Mouse (Mus musculus) embryo, embryonic 10.5 days (tissue): ENCODE measurements around the gene Cela3a.
"Not testable (repeated sequence)": the region's sequence is repeated elsewhere in the genome, so short reads cannot be mapped to it uniquely, and the experiment has no call there.

Experiments
- DNase-seq: peaks from one replicate; pipeline ENCODE4 v3.0.0-alpha.2; 2015; ENCODE audit warnings: low spot score

The Cela3a gene

DNA sequence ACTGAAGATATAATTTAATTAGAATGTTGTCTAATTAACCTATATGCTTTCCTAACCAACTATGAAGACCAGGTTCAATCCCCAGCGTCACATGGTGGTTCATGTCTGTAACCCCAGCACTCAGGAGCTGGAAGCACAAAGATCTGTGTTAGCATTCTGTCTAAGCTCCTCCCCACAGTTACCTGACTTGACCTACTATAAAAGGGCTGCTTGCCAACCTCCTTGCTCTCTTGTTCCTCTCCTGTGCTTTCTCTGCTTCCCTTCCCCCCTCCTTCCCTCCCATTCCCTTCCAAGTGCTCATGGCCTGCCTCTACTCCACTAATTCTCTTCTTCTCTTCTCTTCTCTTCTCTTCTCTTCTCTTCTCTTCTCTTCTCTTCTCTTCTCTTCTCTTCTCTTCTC lies 5.3 kb upstream of the Cela3a start:
- DNase-seq: no peak

DNA sequence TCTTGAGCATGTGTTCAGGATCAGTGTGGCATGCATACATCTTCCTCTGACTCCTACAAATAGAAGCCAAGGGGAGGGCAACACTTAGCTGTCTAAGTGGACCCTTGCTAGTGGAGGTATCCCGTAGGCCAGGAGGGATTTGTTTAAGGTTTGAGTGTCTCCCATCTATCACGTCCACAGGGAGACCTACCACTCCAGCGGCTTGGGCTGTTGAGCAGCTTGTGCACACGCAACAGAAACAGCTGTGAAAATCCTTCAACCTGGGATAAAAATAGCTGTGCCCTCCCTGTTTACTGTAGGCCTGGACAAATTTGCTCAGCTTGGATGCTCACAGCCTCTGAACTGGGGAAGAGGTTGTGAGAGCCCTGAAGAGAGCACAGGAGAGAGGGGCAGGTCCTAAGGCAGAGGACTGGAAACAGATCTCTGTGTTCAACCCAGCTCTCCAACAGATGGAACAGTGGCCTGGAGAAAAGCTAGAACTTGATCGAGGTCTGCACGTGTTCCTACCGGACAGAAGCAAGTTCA lies 2.7 kb upstream of the Cela3a start:
- DNase-seq: not testable (repeated sequence)

- DNase-seq: no peak
Observed at GRCm38 (mm10) chr4:137405571-137405970, 4.0 kb downstream of the Cela3a start.

GRCm38 (mm10) chr4:137396641-137397525 lies 12.7 kb downstream of the Cela3a start:
- DNase-seq: no peak

DNA sequence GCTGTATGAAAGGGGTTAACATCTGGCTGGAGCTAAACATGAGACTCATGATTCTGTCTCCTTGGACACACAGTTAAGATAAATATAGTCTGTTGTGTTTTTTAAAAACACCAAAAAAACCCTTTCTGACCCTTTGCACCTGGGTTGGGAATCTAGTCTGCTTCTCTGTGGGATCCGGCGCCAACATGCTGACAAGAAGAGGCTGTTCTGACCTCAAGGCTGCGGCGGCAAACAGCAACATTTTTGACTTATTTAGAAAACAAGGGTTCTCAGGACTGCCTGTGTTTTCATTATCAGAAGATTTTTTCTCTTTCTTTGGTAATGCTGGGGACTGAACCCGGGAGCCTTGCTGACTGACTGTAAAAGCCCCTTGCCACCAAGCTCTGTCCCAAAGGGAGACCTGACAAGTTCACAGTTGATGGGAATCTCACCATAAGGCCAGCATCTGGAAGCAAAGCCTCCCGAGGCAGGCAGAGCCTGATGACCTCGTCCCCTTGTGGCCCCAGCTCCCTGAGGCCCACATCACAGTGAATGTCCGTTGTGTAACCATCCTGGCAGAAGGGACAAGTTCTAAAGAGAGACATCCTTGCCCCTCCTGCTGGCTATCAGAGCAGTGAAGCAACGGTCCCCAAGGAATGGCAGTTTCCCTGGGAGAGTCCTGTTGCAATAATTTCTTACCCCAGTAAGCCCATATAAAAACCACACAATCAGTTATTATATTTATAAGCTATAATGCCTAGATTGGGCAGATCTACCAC lies 16.0 kb downstream of the Cela3a start:
- DNase-seq: no peak

DNA sequence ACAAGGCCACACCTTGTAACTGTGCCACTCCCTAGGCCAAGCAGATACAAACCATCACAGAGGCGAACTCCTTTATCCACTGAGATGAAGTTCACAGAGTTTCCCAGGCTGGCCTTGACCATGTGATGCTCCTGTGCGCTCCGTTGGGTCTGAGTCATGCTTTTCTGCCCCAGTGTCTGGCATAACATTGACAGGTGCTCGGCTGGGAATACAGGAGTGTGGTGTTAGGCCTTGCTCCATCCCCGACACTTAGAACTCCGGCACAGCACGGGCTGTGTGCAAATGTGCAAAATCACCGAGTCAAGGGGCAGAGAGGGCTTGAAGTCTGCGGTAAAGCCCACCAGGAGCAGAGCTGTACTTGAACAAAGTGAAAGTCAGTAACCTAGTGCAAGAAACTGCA lies 16.7 kb downstream of the Cela3a start:
- no peak for DNase-seq

- no peak for DNase-seq
Observed at GRCm38 (mm10) chr4:137391287-137391686, 18.3 kb downstream of the Cela3a start.

DNA sequence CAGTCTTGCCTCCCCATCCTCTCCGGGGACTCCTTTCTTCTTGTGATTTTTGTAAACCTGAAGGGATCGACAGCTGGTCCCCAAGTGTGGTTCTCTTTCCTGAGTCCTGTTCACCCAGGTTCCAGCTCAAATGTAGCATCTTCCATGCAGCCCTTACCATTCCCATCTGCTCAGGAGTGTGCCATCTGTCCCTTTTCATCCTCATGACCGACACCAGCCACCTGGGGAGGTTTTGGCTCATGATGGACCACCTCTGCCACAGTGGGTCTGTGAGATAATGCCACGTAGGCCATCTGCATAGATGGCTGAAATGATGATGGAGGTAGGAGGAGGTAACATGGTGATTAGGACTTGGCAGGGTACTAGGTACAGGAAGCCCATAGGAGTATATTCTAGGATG lies 19.4 kb downstream of the Cela3a start:
- no peak for DNase-seq

DNA sequence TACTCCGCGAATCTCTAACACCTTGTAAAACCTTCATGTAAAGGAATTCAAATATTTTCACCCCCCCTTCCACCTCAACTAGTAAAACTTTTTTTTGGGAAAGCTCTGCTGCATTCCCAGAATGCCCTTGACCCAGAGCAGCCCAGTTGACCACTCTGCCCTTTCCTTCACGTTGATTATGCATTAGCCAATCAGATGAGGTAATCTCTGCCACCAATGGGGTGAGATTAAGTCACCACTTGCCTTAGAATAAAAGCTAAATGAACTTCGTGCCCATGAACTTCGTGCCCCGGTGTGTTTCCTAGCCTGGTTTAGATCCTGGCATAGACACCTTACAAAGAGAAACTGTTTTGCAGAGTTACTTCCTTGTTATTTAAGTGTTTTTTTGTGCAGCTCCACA lies 20.6 kb downstream of the Cela3a start:
- DNase-seq: peak; percentile 34

DNA sequence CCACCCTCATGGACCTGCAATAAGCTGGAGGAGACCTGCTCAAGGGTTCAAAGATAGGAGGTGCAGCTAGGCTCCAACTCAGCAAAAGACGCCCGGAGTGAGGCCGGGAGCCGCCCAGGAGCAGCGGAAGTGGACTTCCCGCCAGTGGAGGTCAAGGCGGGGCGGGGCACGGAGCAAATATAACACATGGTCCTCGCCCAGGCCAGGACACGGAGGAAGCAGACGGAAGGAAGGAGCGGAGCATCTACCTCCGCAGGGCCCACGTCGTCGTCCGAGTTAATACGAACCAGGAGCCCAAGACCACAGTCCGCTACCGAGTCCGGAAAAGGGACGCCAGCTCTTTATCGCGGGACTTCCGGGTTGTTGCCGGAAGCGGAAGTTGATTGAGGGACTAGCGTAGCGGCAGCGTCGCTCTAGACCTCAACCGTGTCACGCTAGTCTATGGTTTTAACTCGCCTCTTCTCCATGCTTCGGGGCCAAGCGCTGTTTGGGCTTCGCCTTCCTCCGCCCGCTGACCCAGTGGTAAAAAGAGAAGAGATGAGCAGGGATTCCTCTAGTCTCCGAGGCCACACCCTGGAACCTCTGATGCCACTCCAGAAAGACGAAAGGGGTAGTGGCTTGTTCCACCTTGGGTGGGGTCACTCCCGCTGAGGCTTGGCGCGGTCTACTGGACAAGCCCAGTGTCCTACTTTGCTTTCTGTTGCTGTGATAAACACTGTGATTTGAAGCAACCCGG lies 21.4 kb downstream of the Cela3a start:
- DNase-seq: peak; percentile 97

- no peak for DNase-seq
Observed at GRCm38 (mm10) chr4:137387482-137388058, 22.0 kb downstream of the Cela3a start.

- DNase-seq: no peak
Observed at GRCm38 (mm10) chr4:137380702-137381605, 28.6 kb downstream of the Cela3a start.

DNA sequence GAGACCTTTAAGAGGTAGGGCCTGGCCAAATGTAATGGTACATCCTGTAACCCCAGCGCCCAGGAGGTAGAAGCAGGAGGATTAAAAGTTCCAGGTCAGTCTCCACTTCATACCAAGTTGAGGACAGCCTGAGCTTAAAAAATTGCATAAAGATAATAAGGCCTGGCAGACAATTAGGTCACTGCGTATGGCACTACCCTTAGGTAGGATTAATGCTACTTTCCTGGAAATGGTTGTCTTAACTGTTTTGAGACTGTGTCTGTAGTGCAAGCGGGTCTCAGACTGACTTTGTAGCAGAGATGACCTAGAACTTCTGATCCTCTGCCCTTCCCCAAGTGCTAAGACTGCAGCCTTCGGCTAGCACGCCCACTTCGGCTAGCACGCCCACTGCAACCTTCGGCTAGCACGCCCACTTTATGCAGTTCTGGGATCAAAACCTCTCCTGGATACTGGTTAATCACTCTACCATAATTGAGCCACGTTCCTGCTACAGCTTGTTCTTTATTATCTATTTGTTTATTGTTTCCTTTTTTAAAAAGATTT lies 29.8 kb downstream of the Cela3a start:
- no peak for DNase-seq

DNA sequence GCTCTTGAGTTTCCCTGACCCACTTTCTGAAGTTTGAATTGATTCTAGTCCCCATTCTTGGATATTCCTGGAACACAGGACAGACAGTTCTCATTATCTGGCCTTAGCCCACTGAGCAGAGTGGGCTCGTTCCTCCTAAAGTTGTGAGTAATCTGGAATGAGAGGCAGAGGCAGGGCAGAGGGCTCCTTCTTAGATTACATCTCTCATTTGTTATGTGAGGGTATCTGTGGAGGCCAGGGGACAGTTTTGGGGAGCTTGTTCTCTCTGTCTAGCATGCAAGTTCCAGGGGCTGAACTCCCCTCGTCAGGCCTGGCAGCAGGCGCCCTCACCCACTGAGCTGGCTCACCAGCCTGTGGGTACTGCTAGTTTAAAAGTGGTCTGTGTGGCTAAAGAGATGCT lies 30.5 kb downstream of the Cela3a start:
- no peak for DNase-seq

DNA sequence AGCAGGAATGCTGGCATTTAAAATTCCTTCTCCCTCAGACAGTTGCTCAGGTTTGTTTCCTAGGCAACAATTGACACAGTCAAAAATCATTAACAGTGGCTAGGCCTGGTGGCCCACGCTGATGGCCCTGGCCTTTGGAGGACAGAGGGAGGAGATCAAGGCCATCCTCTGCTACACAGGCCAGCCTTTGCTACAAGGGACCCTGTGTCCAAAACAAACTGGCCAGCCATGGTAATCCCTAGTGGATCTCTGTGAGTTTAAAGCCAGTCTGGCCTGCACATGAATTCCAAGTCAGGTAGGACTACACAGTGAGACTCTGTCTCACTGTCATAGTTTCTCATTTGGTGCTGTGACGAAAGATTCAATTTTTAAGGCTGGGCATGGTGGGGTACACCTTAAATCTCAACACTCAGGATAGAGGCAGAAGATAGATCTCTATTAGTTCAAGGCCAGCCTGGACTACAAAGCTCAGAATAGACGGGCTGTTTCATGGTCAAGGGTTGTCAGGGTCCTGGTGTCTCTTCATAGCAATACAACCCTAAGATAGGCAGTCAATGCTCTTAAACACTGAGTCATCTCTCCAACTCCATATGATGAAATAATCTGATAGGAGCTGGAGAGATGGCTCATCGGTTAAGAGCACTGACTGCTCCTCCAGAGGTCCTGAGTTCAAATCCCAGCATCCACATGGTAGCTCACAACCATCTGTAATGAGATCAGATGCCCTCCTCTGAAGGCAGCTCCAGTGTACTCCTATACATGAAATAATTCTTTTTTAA lies 31.9 kb downstream of the Cela3a start:
- no peak for DNase-seq

GRCm38 (mm10) chr4:137376778-137377177 lies 32.8 kb downstream of the Cela3a start:
- DNase-seq: no peak

- peak; percentile 76 for DNase-seq
Observed at GRCm38 (mm10) chr4:137375314-137376278, 34.0 kb downstream of the Cela3a start.

- DNase-seq: no peak
Observed at GRCm38 (mm10) chr4:137373711-137374110, 35.9 kb downstream of the Cela3a start.
